16 mouse cellular contexts compared by ENCODE assay signal in the genomic region with DNA sequence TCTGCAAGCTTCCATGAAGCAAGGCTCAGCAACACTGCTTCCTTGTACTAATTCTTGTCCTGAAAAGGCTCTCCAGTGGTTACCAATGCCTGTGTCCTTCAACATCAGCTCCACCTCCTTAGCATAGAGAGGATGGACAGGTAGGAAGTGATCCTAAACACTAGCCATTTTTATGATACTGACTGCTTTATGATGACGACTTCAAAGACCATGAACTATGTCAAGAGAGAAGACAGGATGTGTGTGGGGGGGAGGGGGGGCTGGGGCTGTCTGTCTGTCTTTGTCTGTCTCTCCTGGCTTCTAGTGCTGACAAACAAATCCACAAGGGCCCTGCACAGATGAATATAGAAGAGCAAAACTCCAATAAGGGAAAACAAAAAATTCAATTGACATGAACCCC.
"Had no signal": no experiment of that assay in that cellular context is flagged by ENCODE, and none has a peak within 500 bp of the region (broad histone marks: within the 10 kb centered on the region; RNA-seq: fewer than 3 reads in every experiment).

No protein-coding gene starts in this region.

- H3K4me3 ChIP-seq: layer of hippocampus, adult 2 months; left cerebral cortex, adult 2 months; limb, embryonic 10.5 days; liver, embryonic 15.5 days; midbrain, embryonic 10.5 days; myocyte; neural tube, embryonic 12.5 days had no signal

- H3K4me2 ChIP-seq: liver, embryonic 11.5 days; liver, embryonic 15.5 days; lung, embryonic 14.5 days; neural tube, embryonic 12.5 days had no signal

- H3K27me3 ChIP-seq: liver, embryonic 15.5 days; neural tube, embryonic 12.5 days had no signal

- DNase-seq: kidney, adult 18-20 months; kidney, postnatal 10 days; kidney, postnatal 4 days; lung, embryonic 14.5 days; lung, postnatal 14 days; midbrain, embryonic 14.5 days; thymus, postnatal 25 days had no signal

- H3K9me3 ChIP-seq: limb, embryonic 10.5 days; liver, embryonic 15.5 days; midbrain, embryonic 10.5 days; neural tube, embryonic 12.5 days had no signal

- H3K9ac ChIP-seq: liver, embryonic 15.5 days; lung, embryonic 14.5 days; neural tube, embryonic 12.5 days had no signal

- H3K27ac ChIP-seq: layer of hippocampus, adult 2 months; left cerebral cortex, adult 2 months; limb, embryonic 10.5 days; liver, embryonic 15.5 days; midbrain, embryonic 10.5 days; neural tube, embryonic 12.5 days; stomach, postnatal 0 days had no signal
